Mouse (Mus musculus): Measurements from ENCODE around the gene Bves.
A peak's percentile ranks its signal among the peaks of the same experiment; 100 is the strongest.

Bves gene

DNA sequence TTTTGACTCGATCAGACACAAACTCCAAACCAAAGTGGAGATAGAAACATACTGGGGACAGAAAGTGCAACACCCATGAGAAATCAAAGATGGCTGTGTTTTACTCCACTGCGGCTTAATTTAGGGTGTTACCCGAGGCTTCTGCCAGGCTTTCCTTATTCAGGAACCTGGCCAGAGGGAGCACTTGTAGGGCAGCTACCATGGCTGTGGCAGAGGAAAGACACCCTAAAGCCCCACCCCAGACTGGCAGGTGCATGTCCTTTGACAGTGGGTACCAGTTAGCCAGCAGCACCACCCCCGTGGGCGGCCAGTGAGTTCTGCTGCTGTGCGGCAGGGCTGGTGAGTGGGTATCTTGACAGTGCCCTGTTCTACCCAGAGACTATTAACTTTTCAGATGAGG, 20.5 kb downstream of the Bves start:
- no peak for DNase-seq (ENCODE audit: low spot score)

DNA sequence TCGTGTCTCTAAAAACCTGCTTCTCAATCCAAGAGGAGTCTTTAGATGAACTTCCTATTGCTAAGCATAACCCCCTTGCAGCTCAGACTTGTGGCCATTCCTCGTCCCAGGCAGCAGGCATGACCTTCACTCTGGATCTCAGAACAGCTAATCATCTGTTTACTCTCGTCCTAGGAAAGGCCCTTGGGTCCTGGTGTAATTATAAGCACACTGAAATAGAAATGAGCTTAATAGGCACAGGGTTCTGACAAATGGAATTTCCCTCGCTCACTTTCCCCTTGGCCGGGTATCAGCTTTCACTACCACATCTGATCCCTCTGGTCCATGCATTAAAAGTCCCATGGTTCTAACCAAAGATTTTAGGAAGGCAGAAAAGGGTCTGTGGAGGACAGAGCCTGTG, 27.8 kb downstream of the Bves start:
- DNase-seq (ENCODE audit: low spot score): no peak

DNA sequence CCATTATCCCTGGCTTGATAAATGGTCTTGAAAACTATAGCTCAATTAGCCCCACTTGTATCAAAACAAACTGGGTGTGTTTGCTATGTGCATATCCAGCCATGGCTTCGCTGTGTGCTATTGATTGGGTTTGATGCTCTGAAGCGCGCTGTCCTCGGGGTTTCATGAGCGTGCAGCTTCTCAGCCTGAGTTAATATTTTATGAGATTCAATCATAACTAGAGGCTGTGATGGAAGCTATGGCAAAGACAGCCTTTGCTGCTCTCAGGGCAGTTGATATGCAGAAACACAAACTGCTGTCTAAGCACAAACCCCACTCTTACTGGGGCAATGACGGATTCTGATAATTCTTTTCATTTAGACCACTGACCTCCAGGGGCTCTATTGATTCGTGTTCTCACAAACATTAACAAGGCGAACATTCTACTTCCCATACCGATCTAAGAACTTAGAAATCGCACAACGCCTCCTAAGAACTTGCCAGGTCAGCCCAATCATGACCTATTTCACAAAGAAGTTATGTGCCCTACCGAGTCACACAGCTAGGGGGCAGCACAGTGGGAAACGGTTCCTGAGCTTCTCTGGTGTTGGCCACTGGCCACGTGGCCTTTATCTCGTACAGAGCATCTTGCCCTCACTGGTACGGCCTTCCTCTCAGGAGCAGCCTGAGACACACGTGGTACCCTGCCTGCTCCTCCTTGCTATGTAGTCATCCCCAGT, 31.6 kb downstream of the Bves start:
- no peak for DNase-seq (ENCODE audit: low spot score)

DNA sequence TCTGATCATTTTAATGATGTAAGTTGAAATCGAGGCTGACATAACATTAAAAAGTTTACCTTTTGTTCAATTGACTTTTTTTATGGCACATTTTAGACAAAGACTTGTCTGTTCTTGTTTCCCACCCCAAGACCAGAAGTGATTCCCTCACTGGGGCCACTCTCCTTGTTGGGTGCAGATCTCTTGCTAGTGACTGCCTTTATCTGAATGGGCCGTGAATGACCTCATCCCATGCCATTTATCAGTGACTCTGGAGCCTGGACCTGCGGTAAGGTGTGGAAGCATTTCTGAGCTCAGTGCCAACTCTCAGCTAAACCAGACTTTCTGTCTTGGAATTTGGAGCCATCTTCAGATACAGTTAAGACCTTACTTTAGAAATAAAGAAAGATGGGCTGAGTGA, 34.1 kb downstream of the Bves start:
- no peak for DNase-seq (ENCODE audit: low spot score)

DNA sequence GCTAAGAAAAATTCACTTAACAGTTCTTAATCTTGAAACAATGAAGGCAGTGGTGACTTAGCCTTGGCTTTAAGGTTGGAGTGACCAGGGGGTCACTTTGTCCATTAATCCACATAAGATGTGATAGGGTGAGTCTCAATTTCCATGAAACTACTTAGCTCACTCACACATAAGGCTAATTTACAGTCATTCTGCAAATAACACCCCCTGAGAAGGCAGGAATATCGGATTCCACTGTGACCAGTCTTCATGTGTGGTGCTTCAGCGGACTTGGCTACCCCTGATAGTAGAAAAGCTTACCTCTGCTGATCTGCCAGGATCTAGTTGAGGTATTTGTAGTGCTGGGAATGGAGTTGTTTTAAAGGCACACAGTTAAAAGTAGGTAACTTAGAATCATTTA, 35.0 kb downstream of the Bves start:
- no peak for DNase-seq (ENCODE audit: low spot score)

DNA sequence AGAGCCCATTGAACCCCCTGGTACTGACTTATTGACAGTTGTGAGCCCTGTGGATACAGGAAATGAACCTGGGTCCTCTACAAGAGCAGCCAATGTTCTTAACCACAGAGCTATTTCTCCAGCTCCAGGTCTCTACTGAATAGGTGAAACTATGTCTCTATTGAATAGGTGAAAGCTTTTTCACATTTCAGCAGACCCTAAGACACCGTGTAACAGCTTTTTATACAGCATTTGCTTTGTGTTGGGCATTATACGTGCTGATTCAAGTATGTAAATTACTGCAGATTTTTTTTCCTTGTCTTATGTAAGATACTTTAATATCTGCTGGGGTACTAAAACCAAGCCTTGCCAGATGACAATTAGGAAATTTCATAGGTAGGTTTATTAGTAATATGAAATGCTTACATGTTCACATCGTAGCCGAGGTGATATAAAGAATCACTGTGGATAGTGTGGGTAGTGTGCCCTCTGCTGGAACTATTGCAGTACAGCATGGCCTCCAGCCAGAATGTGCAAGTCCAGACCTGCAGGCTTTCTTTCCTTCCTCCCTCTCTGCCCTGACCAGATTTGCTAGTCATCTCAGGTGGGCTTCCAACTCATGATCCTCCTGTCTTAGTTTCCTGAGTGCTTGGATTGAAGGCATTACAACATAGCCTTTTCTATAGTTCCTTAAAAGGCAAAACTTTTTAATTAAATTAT, 37.6 kb downstream of the Bves start:
- DNase-seq (ENCODE audit: low spot score): peak; percentile 68

DNA sequence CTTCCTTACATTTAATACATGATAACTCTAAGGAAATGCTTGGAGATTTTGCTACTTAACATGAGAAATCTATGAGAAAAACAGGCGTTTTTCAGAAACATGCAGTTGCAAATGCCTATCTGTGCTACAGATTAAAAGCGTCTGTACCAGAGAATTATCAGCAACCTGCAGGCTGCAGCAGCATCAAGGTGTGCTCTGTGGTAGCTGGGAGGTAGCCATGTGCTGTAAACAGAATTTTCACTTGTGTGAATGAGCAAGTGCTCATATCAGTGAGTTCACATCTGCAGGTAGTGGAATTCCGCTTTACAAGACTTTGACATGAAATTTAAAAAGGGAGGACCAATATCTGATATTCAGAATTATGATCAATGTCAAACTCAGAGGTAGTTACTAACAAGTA, 42.7 kb downstream of the Bves start:
- no peak for DNase-seq (ENCODE audit: low spot score)

DNA sequence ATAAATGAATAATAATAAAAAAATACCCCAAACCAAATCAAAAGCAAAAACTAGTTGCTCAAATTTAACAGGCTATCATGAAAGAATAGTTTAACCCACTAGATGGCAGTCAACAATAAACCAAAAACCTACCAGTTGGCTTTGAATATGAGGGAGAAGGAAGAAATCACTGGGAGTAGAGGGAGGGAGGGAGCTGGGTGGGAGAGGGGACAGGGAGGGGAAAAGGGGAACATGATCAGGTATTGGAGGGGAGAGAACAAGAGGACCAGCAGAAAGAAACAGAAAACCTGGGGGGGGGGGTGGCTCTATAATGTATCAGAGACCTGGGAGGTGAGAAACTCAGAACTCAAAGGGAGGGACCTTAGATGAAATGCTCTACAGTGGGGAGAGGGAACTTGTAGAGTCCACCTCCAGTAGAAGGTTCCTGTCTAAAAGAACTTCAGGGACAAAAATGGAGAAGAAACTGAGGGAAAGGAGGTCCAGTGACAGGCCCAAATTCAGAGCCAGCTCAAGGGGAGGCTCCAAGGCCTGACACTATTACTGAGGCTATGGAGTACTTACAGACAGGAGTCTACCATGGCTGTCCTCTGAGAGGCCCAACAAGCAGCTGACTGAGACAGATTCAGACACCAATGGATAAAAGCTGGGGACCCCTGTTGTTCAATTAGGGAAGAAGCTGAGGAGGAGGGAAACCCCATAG, 46.5 kb downstream of the Bves start:
- no peak for DNase-seq (ENCODE audit: low spot score)

DNA sequence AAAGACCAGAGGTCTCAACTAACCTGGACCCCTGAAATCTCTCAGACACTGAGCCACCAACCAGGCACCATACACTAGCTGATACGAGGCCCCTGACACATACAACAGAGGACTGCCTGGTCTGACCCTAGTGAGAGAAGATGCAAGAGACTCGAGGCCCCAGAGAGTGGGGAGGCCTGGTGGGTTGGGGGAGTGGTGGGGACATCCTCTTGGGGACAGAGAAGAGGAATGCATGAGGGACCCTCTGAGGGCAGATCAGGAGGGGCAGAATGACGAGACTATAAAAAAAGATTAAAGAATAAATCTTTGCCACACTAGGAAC, 47.0 kb downstream of the Bves start:
- no peak for DNase-seq (ENCODE audit: low spot score)

DNA sequence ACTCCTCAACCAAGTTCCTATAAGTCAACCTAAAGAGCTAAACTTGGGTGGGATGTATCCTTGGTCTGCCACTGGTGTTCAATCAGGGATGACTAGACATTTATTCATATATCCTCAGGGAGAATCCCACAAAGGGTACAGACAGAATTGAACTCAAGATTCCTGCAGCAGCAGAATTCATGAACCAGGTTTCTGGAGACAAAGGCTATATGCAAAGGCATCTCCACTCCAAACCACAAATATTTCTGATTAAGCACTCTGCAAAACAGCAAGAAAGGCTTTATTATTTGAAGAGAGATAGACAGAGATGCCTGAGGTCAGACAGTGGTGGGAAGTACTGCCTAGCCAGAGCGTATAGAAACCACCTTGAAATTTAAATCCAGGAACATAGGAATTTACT, 62.6 kb downstream of the Bves start:
- no peak for DNase-seq (ENCODE audit: low spot score)

DNA sequence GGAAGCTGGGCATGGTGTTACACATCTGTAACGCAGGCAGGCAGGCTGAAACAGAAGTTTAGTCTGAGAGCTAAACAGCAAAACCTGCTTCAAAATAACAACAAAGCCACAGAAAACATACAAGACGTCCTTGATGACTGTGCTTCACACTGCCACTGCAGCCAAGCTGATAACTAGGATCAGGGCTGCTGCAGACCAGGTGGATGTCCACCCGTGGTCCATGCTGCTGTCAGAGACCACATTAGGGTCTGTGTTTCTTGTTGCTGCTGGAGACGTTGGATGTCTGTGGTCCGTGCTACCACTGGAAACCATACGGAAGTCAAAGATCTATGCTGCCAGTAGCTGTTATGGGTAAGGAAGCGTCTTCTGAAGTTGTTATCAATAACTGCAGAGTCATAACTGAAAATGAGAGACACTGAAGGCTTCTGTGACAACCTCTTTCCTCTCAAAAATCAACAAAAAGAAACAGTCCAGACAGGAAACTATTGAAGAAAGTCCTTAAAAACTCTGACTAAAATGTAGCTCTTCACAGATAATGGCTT, 64.2 kb downstream of the Bves start:
- no peak for DNase-seq (ENCODE audit: low spot score)

DNA sequence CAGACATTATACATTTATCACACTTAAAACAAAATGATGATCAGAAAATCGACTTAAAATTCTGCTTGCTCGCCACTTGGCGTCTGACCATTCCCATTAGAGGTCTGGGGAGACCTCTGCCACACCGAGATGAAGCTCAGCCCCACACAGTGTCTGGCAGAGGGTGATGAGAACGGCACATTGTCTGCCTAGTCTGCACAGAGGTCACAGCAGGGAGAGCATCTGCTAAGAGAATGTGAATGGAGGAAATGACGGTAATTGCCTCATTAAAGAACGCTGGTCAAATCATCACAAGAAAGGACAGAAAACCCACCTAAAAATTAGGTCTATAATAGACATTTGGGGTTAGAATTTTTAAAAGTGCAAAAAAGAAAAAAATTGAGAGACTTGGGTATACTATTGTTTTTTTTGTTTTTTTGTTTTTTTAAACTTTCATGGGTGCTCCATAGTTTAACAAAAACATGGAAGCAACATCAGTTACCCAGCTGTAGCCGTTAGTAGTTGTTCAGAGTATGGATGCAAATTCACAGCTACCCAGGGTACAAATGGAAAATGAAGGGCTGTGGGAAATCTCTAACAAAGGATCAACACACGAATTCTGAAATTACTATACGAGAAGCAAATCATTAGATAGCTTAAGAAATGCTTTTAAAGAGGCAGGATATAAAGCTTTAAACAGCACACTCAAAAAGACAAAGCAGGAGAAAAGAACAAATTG, 75.2 kb downstream of the Bves start:
- DNase-seq (ENCODE audit: low spot score): no peak

DNA sequence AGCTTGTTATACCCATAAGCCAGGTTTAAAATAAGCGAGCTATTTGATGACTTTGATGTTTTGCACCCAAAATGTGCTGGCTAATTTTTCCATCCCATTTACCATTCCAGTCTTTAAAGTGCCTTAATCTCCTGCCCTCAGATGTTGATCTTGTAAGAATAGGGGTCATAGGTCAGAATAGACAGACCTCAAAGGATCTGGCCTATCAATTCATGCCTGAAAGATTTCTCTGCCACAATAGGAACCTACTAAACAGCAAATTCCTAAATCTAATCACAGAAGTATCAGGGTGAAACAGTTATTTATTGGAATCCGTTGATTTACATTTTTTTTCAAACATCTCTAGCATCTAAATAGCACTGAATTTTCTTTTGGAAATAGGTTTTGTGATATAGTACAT, 76.2 kb downstream of the Bves start:
- DNase-seq (ENCODE audit: low spot score): no peak

DNA sequence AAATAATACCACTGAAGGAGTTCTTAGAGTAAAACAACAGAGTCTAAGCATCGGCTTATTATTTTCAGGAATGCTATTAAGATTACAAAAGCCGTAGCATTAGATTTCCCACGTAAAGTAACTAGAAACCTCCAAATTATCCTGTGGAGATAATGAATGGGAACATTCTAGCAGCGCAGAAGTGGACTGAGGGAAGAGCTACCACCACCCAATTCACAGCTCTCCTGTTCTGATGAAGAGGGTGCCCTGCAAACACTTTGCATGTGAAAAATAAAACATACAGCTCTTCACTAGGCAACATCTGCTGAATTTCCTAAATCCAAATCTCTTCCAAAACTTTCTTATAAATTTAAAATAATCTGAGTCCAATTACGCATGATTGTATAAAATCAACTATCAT, 76.6 kb downstream of the Bves start:
- DNase-seq (ENCODE audit: low spot score): no peak
